Mouse (Mus musculus) monocyte, adult 59 days (primary cell): ENCODE data around the gene Gm21818. TPM values are rescaled to one million over a fixed set of nuclear protein-coding genes. Genes with fewer than 3 reads are reported as not detected.

ENCODE experiments used
- total RNA-seq, 2 experiments: library from RNA; stranded (reverse); gene quantifications; one replicate each; pipeline ENCODE4 v1.2.4; 2023

Gene Gm21818
- not detected for total RNA-seq

DNA sequence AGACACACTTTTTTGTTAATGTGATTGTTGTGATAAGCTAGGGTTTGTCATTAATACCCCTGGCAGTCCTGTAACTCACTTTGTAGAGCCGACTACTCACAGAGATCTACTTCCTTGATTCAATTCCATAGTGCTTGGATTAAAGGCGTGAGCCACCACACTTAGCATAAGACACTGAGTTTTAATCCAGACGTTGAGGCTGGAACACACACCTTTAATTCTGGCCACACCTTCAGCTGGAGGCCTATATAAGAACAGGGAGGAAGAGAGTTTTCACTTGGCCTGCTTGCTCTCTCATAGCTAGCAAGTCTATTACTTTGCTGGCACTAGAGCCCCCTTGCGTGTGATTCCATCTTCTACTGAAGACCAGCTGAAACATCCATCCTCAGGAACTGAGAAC is at the start of gene Gm21818:
Gm21818 (plus strand) TSS at position 301 of the 400 bp plus-strand sequence.

DNA sequence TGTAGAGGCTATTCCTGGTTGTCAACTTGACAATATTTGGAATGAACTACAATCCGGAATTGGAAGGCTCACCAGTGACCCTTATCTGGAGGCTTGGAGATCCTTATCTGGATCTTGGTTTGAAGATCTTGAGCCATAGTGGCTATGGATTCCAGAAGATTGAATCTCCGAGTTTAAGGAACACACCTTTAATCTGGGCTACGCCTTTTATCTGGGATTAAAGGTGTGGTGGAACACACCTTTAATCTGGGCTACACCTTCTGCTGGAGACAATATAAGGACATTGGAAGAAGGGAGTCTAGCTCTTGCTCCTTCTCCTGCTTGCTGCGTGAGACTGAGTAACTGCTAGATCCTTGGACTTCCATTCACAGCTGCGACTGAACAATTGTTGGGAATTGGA is 32.3 kb upstream of the Gm21818 start, which contains the start of gene Gm20767:
Gm20767 (plus strand) TSS at position 301 of the 400 bp plus-strand sequence.

DNA sequence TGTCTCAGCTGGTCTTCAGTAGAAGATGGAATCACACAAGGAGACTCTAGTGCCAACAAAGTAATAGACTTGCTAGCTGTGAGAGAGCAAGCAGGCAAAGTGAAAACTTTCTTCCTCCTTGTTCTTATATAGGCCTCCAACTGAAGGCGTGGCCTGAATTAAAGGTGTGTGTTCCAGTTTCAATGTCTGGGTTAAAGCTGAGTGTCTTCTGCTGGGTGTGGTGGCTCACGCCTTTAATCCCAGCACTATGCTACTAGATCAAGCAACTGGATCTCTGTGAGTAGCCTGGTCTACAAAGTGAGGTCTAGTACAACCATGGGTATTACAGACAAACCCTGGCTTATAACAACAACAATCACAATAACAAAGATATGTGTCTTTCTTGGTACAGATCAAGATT is 43.6 kb downstream of the Gm21818 start, which contains the start of gene Gm21762:
Gm21762 (minus strand) TSS at position 101 of the 400 bp plus-strand sequence.

Other genes starting within 250 kb of the Gm21818 start
- gene Gm21761, start 243.2 kb upstream of the Gm21818 start, total RNA-seq = not detected
- gene B020031M17Rik, start 221.6 kb upstream of the Gm21818 start, total RNA-seq = not detected
- gene Gm36079, start 145.4 kb upstream of the Gm21818 start, total RNA-seq = 1 to 10 TPM; 1.6 to 2.9 TPM
- 100 to 1,000 TPM; 140 to 176 TPM for gene Gm21188, start 120.2 kb upstream of the Gm21818 start, total RNA-seq
- gene Gm20767, start 32.2 kb upstream of the Gm21818 start, total RNA-seq = not detected
- gene Gm21762, start 43.5 kb downstream of the Gm21818 start, total RNA-seq = not detected
- gene Gm21731, start 66.7 kb downstream of the Gm21818 start, total RNA-seq = not detected
- not detected for gene AF067061, start 90.7 kb downstream of the Gm21818 start, total RNA-seq
- gene BC147527, start 128.0 kb downstream of the Gm21818 start, total RNA-seq = 10 to 100 TPM; 10.2 to 13.1 TPM
- not detected for gene Tcstv3, start 144.4 kb downstream of the Gm21818 start, total RNA-seq